Mouse (Mus musculus) MEL (cell line): ENCODE results near the gene Fgfr2. TPM values are rescaled to one million over a fixed set of nuclear protein-coding genes. Genes with fewer than 3 reads are reported as not detected.

Experiments used
- DNase-seq: peaks from one replicate; pipeline ENCODE4 v3.0.0; 2011; ENCODE audit warnings: low read depth, low spot score
- H3K27ac ChIP-seq: 2 replicates; pipeline ENCODE4 v1.5.1; 2012; ENCODE audit warnings: low read depth, mild to moderate bottlenecking, control low read depth, low read length, moderate library complexity; ENCODE audit not compliant: control insufficient read depth
- H3K27me3 ChIP-seq, 2 experiments: fragments of 150-350 bp in 1 of 2; sonication (generic) in 1 of 2; 2 replicates each; pipeline ENCODE4 v1.6.1; 2012; ENCODE audit warnings: low read length in 2 of 2, mild to moderate bottlenecking in 2 of 2, improper control_type of control experiment in 1 of 2, moderate library complexity in 1 of 2; ENCODE audit not compliant: insufficient read depth in 2 of 2, control insufficient read depth in 1 of 2
- H3K36me3 ChIP-seq, 2 experiments: 2 replicates each; pipeline ENCODE4 v1.6.1; 2012 to 2014; ENCODE audit warnings: low read length in 2 of 2, improper control_type of control experiment in 1 of 2, inconsistent platforms in 1 of 2, mild to moderate bottlenecking in 1 of 2; ENCODE audit not compliant: insufficient read depth in 2 of 2, control insufficient read depth in 1 of 2
- H3K4me1 ChIP-seq, 2 experiments: fragments of 150-350 bp in 1 of 2; sonication (generic) in 1 of 2; 2 replicates each; pipeline ENCODE4 v1.6.1; 2012; ENCODE audit warnings: low read length in 2 of 2, improper control_type of control experiment in 1 of 2, mild to moderate bottlenecking in 1 of 2; ENCODE audit not compliant: insufficient read depth in 2 of 2, control insufficient read depth in 1 of 2
- H3K4me3 ChIP-seq, 2 experiments: fragments of 150-350 bp in 1 of 2; sonication (generic) in 1 of 2; 2 replicates each; pipeline ENCODE4 v1.5.1; 2012; ENCODE audit warnings: low read depth in 2 of 2, low read length in 2 of 2, mild to moderate bottlenecking in 2 of 2, moderate library complexity in 2 of 2, control low read depth in 1 of 2, improper control_type of control experiment in 1 of 2; ENCODE audit not compliant: control insufficient read depth in 1 of 2, insufficient read depth in 1 of 2
- H3K79me2 ChIP-seq: 2 replicates; pipeline ENCODE4 v1.6.1; 2012; ENCODE audit warnings: mild to moderate bottlenecking, low read length, moderate library complexity; ENCODE audit not compliant: control insufficient read depth, poor library complexity, insufficient read depth
- H3K9ac ChIP-seq: 2 replicates; pipeline ENCODE4 v1.6.1; 2012; ENCODE audit warnings: low read depth, mild to moderate bottlenecking, control low read depth, low read length, moderate library complexity; ENCODE audit not compliant: control insufficient read depth, poor library complexity, severe bottlenecking
- H3K9me3 ChIP-seq: fragments of 150-350 bp; sonication (generic); replicated peaks from 2 replicates; pipeline ENCODE4 v1.6.1; 2012; ENCODE audit warnings: mild to moderate bottlenecking, low read length, improper control_type of control experiment, moderate library complexity; ENCODE audit not compliant: insufficient read depth
- BHLHE40 ChIP-seq: IDR thresholded peaks from 2 replicates; pipeline ENCODE4 v1.6.1; 2012; ENCODE audit warnings: low read depth, mild to moderate bottlenecking, inconsistent platforms, low read length, improper control_type of control experiment, borderline replicate concordance
- CHD1 ChIP-seq: IDR thresholded peaks from 2 replicates; pipeline ENCODE4 v1.6.1; 2012; ENCODE audit warnings: low read depth, mild to moderate bottlenecking, inconsistent platforms, low read length, improper control_type of control experiment
- CTCF ChIP-seq, 3 experiments: IDR thresholded peaks in 2 of 3; conservative IDR thresholded peaks in 1 of 3; 2 replicates each; pipeline ENCODE4 v1.5.1; 2011 to 2012; ENCODE audit warnings: low read length in 3 of 3, low read depth in 2 of 3, mild to moderate bottlenecking in 2 of 3, improper control_type of control experiment in 1 of 3, inconsistent platforms in 1 of 3, mixed read lengths in 1 of 3, moderate library complexity in 1 of 3; ENCODE audit not compliant: control insufficient read depth in 1 of 3, insufficient read depth in 1 of 3, poor library complexity in 1 of 3, severe bottlenecking in 1 of 3
- E2F4 ChIP-seq: IDR thresholded peaks from 2 replicates; pipeline ENCODE4 v1.6.1; 2011; ENCODE audit warnings: low read depth, low read length, improper control_type of control experiment, borderline replicate concordance
- EP300 ChIP-seq, 2 experiments: IDR thresholded peaks; 2 replicates each; pipeline ENCODE4 v1.6.1; 2011; ENCODE audit warnings: improper control_type of control experiment in 2 of 2, low read length in 2 of 2, low read depth in 1 of 2, mild to moderate bottlenecking in 1 of 2
- ETS1 ChIP-seq: IDR thresholded peaks from 2 replicates; pipeline ENCODE4 v1.6.1; 2012; ENCODE audit warnings: low read depth, mild to moderate bottlenecking, inconsistent platforms, low read length, improper control_type of control experiment, moderate library complexity
- HCFC1 ChIP-seq: IDR thresholded peaks from 2 replicates; pipeline ENCODE4 v1.6.1; 2012; ENCODE audit warnings: low read depth, mild to moderate bottlenecking, inconsistent platforms, low read length, improper control_type of control experiment, moderate library complexity
- JUND ChIP-seq: IDR thresholded peaks from 2 replicates; pipeline ENCODE4 v1.6.1; 2011; ENCODE audit warnings: low read depth, mild to moderate bottlenecking, improper control_type of control experiment, low read length
- MAFK ChIP-seq: IDR thresholded peaks from 2 replicates; pipeline ENCODE4 v1.6.1; 2011; ENCODE audit warnings: low read depth, mild to moderate bottlenecking, low read length, improper control_type of control experiment, borderline replicate concordance
- MAX ChIP-seq: IDR thresholded peaks from 2 replicates; pipeline ENCODE4 v1.6.1; 2011; ENCODE audit warnings: low read length, improper control_type of control experiment
- MEF2A ChIP-seq: IDR thresholded peaks from 2 replicates; pipeline ENCODE4 v1.6.1; 2014; ENCODE audit warnings: low read depth, mild to moderate bottlenecking, inconsistent platforms, low read length, improper control_type of control experiment; ENCODE audit not compliant: poor library complexity, insufficient replicate concordance, severe bottlenecking; ENCODE audit errors: extremely low read depth
- MXI1 ChIP-seq: IDR thresholded peaks from 2 replicates; pipeline ENCODE4 v1.6.1; 2011; ENCODE audit warnings: mild to moderate bottlenecking, low read depth, low read length, improper control_type of control experiment
- MYC ChIP-seq: IDR thresholded peaks from 2 replicates; pipeline ENCODE4 v1.6.1; 2011; ENCODE audit warnings: low read depth, mild to moderate bottlenecking, low read length, improper control_type of control experiment, moderate library complexity
- NELFE ChIP-seq: IDR thresholded peaks from 2 replicates; pipeline ENCODE4 v1.6.1; 2011; ENCODE audit warnings: low read depth, low read length, improper control_type of control experiment
- POLR2AphosphoS2 ChIP-seq: IDR thresholded peaks from 2 replicates; pipeline ENCODE4 v1.6.1; 2011; ENCODE audit warnings: low read length, improper control_type of control experiment
- POLR2AphosphoS5 ChIP-seq: IDR thresholded peaks from 2 replicates; pipeline ENCODE4 v1.6.1; 2012; ENCODE audit warnings: low read depth, borderline replicate concordance, mild to moderate bottlenecking, inconsistent platforms, low read length, moderate library complexity, mixed read lengths
- SMC3 ChIP-seq: IDR thresholded peaks from 2 replicates; pipeline ENCODE4 v1.6.1; 2011; ENCODE audit warnings: low read depth, low read length, improper control_type of control experiment
- TAL1 ChIP-seq: IDR thresholded peaks from 2 replicates; pipeline ENCODE4 v1.6.1; 2012; ENCODE audit warnings: mild to moderate bottlenecking, inconsistent platforms, low read length, moderate library complexity, mixed read lengths
- TBP ChIP-seq: IDR thresholded peaks from 2 replicates; pipeline ENCODE4 v1.8.0; 2011; ENCODE audit warnings: low read depth, low read length, improper control_type of control experiment
- TCF12 ChIP-seq: IDR thresholded peaks from 2 replicates; pipeline ENCODE4 v1.6.1; 2014; ENCODE audit warnings: low read depth, mild to moderate bottlenecking, inconsistent platforms, low read length, improper control_type of control experiment, moderate library complexity
- UBTF ChIP-seq: IDR thresholded peaks from 2 replicates; pipeline ENCODE4 v1.6.1; 2012; ENCODE audit warnings: low read depth, mild to moderate bottlenecking, inconsistent platforms, low read length, improper control_type of control experiment, moderate library complexity, borderline replicate concordance; ENCODE audit not compliant: insufficient read depth
- USF1 ChIP-seq: IDR thresholded peaks from 2 replicates; pipeline ENCODE4 v1.6.1; 2014; ENCODE audit warnings: low read depth, mild to moderate bottlenecking, inconsistent platforms, low read length, improper control_type of control experiment, moderate library complexity
- ZMIZ1 ChIP-seq: IDR thresholded peaks from 2 replicates; pipeline ENCODE4 v1.6.1; 2012; ENCODE audit warnings: low read depth, mild to moderate bottlenecking, inconsistent platforms, low read length, improper control_type of control experiment, moderate library complexity
- polyA plus RNA-seq, 2 experiments: library from polyadenylated mRNA; stranded (reverse) in 1 of 2; unstranded in 1 of 2; fragments of >175 nt in 1 of 2; fragments of >200 nt in 1 of 2; gene quantifications; 2 replicates each; pipeline versions ENCODE4 v1.2.1 to v1.2.4; 2012; ENCODE audit warnings: low replicate concordance in 2 of 2, low read depth in 1 of 2; ENCODE audit not compliant: insufficient read length in 2 of 2, insufficient read depth in 1 of 2, missing spikeins in 1 of 2
- total RNA-seq: library from RNA; depleted of rRNA; stranded (reverse); fragments of 300-350 nt; gene quantifications from 2 replicates; pipeline ENCODE4 v1.2.3, GENCODE M21; 2012

Fgfr2 gene
- total and polyA plus RNA-seq, 3 experiments: not detected

DNA sequence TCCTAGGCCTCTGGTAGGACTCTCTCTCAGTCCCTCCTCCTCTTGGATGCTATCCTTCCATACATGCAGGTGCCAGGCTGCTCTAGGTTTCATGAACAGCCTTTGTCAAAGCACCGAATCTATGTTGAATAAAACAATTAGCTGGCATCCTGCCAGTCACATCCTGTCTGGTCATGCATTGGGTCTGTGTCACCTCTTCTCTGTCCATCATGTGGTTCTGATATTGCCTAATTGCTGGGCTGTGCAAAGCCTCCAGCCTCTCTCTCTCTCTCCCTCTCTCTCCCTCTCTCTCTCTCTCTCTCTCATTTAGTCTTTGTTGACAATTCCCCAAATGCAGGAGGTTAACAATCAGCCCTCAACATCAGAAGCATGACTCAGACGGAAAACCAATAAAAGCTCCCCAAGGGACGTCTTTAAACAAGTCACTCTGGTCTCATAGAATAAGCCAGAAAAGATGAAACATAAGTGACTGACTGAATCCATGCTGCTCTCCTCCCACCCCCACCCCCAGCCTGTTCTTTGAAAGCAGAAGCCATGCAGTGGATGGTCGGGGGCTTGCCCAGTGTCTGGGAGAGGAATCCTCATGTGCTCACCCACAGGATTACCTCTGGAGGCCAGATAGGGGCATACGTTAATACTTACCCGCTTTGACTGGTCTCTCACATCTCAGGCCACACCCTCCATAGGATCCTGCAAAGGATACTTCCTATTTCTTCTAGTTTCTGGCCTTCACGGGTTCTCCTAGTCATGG, 953.6 kb downstream of the Fgfr2 start:
- Histone ChIP-seq H3K9me3 (no peaks in the 10 kb centered on the region), H3K27me3 (peaks cover 0 to 3% of the 10 kb centered on the region in 2 experiments; a peak in 2 of 4 replicates), H3K79me2 (no peaks in the 10 kb centered on the region), H3K9ac (no peak overlapping the region), H3K4me3 (no peak overlapping the region), H3K36me3 (no peaks in the 10 kb centered on the region), H3K4me1 (no peaks in the 10 kb centered on the region), H3K27ac (no peak overlapping the region)
- TF ChIP-seq JUND (no peak), MAFK (no peak), TAL1 (no peak), MAX (no peak), POLR2AphosphoS2 (no peak), E2F4 (no peak), SMC3 (no peak), UBTF (no peak), POLR2AphosphoS5 (no peak), MEF2A (no peak), TBP (no peak), BHLHE40 (no peak), CHD1 (no peak), MYC (no peak), ETS1 (no peak), MXI1 (no peak)
- DNase-seq: no peak

GRCm38 (mm10) chr7:132167239-132167638, 955.9 kb downstream of the Fgfr2 start:
- no peak overlapping the region for H3K9ac ChIP-seq
- H3K79me2 ChIP-seq: no peaks in the 10 kb centered on the region
- no peak overlapping the region for H3K4me3 ChIP-seq
- no peak for DNase-seq
- no peaks in the 10 kb centered on the region for H3K9me3 ChIP-seq
- no peak overlapping the region for H3K27ac ChIP-seq
- H3K27me3 ChIP-seq: no peaks in the 10 kb centered on the region; a peak in 1 of 4 replicates
- no peaks in the 10 kb centered on the region for H3K4me1 ChIP-seq
- H3K36me3 ChIP-seq: no peaks in the 10 kb centered on the region
- TF ChIP-seq CTCF (IDR thresholded peaks at IDR 0.05 in 2 of 3, conservative IDR thresholded peaks at IDR 0.05 in 1 of 3; ENCODE audit: control insufficient read depth in 1 of 3, insufficient read depth in 1 of 3, low read depth in 2 of 3, low read length in 3 of 3, poor library complexity in 1 of 3, severe bottlenecking in 1 of 3) (no peak), TCF12 (no peak), HCFC1 (no peak), ZMIZ1 (no peak), JUND (no peak), USF1 (no peak), MAX (no peak), NELFE (no peak), EP300 (IDR thresholded peaks at IDR 0.05; ENCODE audit: low read depth in 1 of 2, low read length in 2 of 2) (no peak)
